Mouse (Mus musculus) liver, embryonic 14.5 days (tissue): Measurements from ENCODE around the gene Itpk1. TPM values are rescaled to one million over a fixed set of nuclear protein-coding genes. Genes with fewer than 3 reads are reported as not detected.

Experiments used
- ATAC-seq: fragments of 200-750 bp; cut with Nextera tagmentation; 2 replicates; pipeline ENCODE4 v1.8.0; 2017; ENCODE audit warnings: moderate number of reproducible peaks, mild to moderate bottlenecking, moderate library complexity; ENCODE audit not compliant: insufficient read depth
- DNase-seq, 3 experiments: peaks; one replicate each; pipeline ENCODE4 v3.0.0-alpha.2; 2012 to 2013; ENCODE audit warnings: low read depth in 3 of 3, low spot score in 3 of 3
- H3K27ac ChIP-seq: fragments of 300-500 bp; sonication (generic); 2 replicates; pipeline ENCODE4 v1.5.1; 2014; ENCODE audit warnings: moderate library complexity, mild to moderate bottlenecking, control low read depth, inconsistent platforms
- H3K27me3 ChIP-seq: fragments of 300-500 bp; sonication (generic); 2 replicates; pipeline ENCODE4 v1.6.1; 2014; ENCODE audit warnings: mild to moderate bottlenecking, low read length, moderate library complexity; ENCODE audit not compliant: control insufficient read depth, insufficient read depth
- H3K36me3 ChIP-seq: fragments of 300-500 bp; sonication (generic); replicated peaks from 2 replicates; pipeline ENCODE4 v1.6.1; 2014; ENCODE audit warnings: low read depth; ENCODE audit not compliant: control insufficient read depth, insufficient read depth
- H3K4me1 ChIP-seq, 2 experiments: fragments of 200-500 bp in 1 of 2; fragments of 300-500 bp in 1 of 2; sonication (generic) in 1 of 2; replicated peaks; 2 replicates each; pipeline ENCODE4 v1.6.1; 2012 to 2014; ENCODE audit warnings: antibody characterized with exemption in 1 of 2, inconsistent platforms in 1 of 2, low read length in 1 of 2; ENCODE audit not compliant: control insufficient read depth in 2 of 2, insufficient read depth in 2 of 2
- H3K4me2 ChIP-seq: fragments of 300-500 bp; sonication (generic); 2 replicates; pipeline ENCODE4 v1.6.1; 2014; ENCODE audit warnings: low read depth, mild to moderate bottlenecking, control low read depth, moderate library complexity
- H3K4me3 ChIP-seq, 2 experiments: fragments of 200-500 bp in 1 of 2; fragments of 300-500 bp in 1 of 2; sonication (generic) in 1 of 2; 2 replicates each; pipeline ENCODE4 v1.5.1; 2012 to 2014; ENCODE audit warnings: low read depth in 2 of 2, low read length in 2 of 2, mild to moderate bottlenecking in 2 of 2, control low read depth in 1 of 2, inconsistent platforms in 1 of 2, moderate library complexity in 1 of 2; ENCODE audit not compliant: insufficient read depth in 1 of 2
- H3K9ac ChIP-seq: fragments of 300-500 bp; sonication (generic); replicated peaks from 2 replicates; pipeline ENCODE4 v1.6.1; 2014; ENCODE audit warnings: mild to moderate bottlenecking, control low read depth, moderate library complexity
- H3K9me3 ChIP-seq: fragments of 300-500 bp; sonication (generic); 2 replicates; pipeline ENCODE4 v1.6.1; 2016; ENCODE audit warnings: low read length, mixed read lengths; ENCODE audit not compliant: control insufficient read depth
- CTCF ChIP-seq: IDR thresholded peaks from 2 replicates; pipeline ENCODE4 v1.5.1; 2016; ENCODE audit warnings: antibody characterized with exemption, low read depth, control low read depth
- EP300 ChIP-seq: IDR thresholded peaks from 2 replicates; pipeline ENCODE4 v1.6.1; 2016; ENCODE audit warnings: antibody characterized with exemption, low read depth
- WGBS: fragments of 180-500 bp; shearing (Covaris S2); extraction: QIAGEN DNeasy Blood & Tissue Kit; methylation state at CpG from one replicate; pipeline ENCODE4 v1.1.7; 2014; ENCODE audit not compliant: insufficient replicate concordance; 5-methylcytosine and 5-hydroxymethylcytosine counted together
- polyA plus RNA-seq, 2 experiments: library from polyadenylated mRNA; depleted of rRNA in 1 of 2; stranded (reverse) in 1 of 2; unstranded in 1 of 2; fragments of >200 nt; fragmentation: Nextera tagmentation in 1 of 2; extraction: Ambion mirVana in 1 of 2; gene quantifications; 2 replicates each; pipeline versions ENCODE4 v1.2.1 to v1.2.3; 2012 to 2014

Itpk1 gene
- polyA plus RNA-seq, 2 experiments: 2.3 to 2.4 TPM

GRCm38 (mm10) chr12:102627545-102627944 lies 77.2 kb downstream of the Itpk1 start:
- no peak overlapping the region for H3K27ac ChIP-seq
- H3K36me3 ChIP-seq: no peaks in the 10 kb centered on the region
- ATAC-seq: peak; percentile 52; the same call in 1 of the 2 replicates
- no peak for TF ChIP-seq CTCF
- no peak for TF ChIP-seq EP300
- no peaks in the 10 kb centered on the region for H3K27me3 ChIP-seq
- H3K4me3 ChIP-seq: no peak overlapping the region
- no peak overlapping the region for H3K4me2 ChIP-seq
- WGBS: 26% methylated on average over 5 of the region's 5 CpGs
- DNase-seq: no peak
- no peak overlapping the region for H3K9ac ChIP-seq
- peaks cover 0 to 4% of the 10 kb centered on the region in 2 experiments; a peak in 2 of 4 replicates for H3K4me1 ChIP-seq
- H3K9me3 ChIP-seq: no peaks in the 10 kb centered on the region

- ATAC-seq (no peak), DNase-seq (no peak)
- no peak overlapping the region for H3K4me3 ChIP-seq
- H3K27me3 ChIP-seq: no peaks in the 10 kb centered on the region
- H3K36me3 ChIP-seq: no peaks in the 10 kb centered on the region
- no peaks in the 10 kb centered on the region for H3K9me3 ChIP-seq
- peaks cover 0 to 4% of the 10 kb centered on the region in 2 experiments; a peak in 2 of 4 replicates for H3K4me1 ChIP-seq
- no peak overlapping the region for H3K27ac ChIP-seq
- no peak overlapping the region for H3K9ac ChIP-seq
- TF ChIP-seq EP300 (no peak), CTCF (no peak)
- no peak overlapping the region for H3K4me2 ChIP-seq
- 65% methylated on average over 7 of the region's 7 CpGs for WGBS
These were observed 77.9 kb downstream of the Itpk1 start for GRCm38 (mm10) chr12:102626841-102627240.

GRCm38 (mm10) chr12:102625717-102626116 lies 79.0 kb downstream of the Itpk1 start:
- H3K9ac ChIP-seq: no peak overlapping the region
- H3K27ac ChIP-seq: no peak overlapping the region
- H3K36me3 ChIP-seq: no peaks in the 10 kb centered on the region
- H3K4me1 ChIP-seq: peaks cover 0 to 4% of the 10 kb centered on the region in 2 experiments; a peak in 2 of 4 replicates
- H3K4me2 ChIP-seq: no peak overlapping the region
- ATAC-seq: no peak
- no peaks in the 10 kb centered on the region for H3K27me3 ChIP-seq
- TF ChIP-seq CTCF (no peak), EP300 (no peak)
- WGBS: 61% methylated on average over 6 of the region's 6 CpGs
- no peak overlapping the region for H3K4me3 ChIP-seq
- no peak for DNase-seq
- H3K9me3 ChIP-seq: no peaks in the 10 kb centered on the region

DNA sequence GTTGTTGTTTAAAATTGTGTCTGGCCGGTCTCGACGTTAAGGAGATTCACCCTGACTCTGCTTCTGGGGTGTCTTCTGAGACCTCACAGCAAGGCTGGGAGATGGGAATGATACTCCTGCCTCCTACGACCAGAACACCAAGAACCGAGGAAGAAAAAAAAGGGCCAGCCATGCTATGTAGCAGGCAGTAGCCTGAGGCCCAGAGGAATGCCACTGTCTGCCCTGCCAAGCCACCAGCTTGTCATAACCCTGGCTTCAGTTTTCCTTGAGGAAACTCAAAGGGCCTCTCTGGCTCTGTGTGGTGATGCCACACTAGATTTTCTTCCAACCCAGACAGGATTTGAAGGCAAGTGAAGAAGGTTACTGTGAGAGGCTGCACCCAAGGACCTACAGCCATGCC lies 79.6 kb downstream of the Itpk1 start:
- no peak for ATAC-seq
- no peak overlapping the region for H3K4me2 ChIP-seq
- peaks cover 0 to 4% of the 10 kb centered on the region in 2 experiments; a peak in 2 of 4 replicates for H3K4me1 ChIP-seq
- H3K36me3 ChIP-seq: no peaks in the 10 kb centered on the region
- no peak overlapping the region for H3K27ac ChIP-seq
- no peaks in the 10 kb centered on the region for H3K9me3 ChIP-seq
- no peak for DNase-seq
- H3K9ac ChIP-seq: no peak overlapping the region
- H3K27me3 ChIP-seq: no peaks in the 10 kb centered on the region
- 65% methylated on average over 5 of the region's 5 CpGs for WGBS
- H3K4me3 ChIP-seq: no peak overlapping the region
- no peak for TF ChIP-seq CTCF
- TF ChIP-seq EP300: no peak

DNA sequence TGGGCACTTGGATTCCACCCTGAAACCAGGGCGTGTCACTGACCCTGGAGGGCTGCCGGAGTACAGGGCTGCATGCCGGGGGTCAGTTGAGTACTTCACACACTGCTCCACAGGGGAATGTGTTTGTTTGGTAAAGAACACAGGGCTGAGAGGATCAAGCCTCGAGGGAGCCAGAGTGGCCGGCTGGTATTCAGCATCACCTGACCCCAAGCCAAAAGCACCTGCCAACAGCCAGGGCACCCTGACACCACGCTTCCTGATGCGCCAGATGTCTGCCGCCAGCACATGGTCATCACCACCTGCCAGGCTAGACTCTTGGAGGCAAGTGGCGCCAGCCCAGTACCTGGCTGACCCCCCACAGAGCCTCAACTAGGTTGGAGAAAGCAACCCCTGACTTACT lies 80.9 kb downstream of the Itpk1 start:
- Histone ChIP-seq H3K9me3 (no peaks in the 10 kb centered on the region), H3K4me1 (peaks cover 0 to 7% of the 10 kb centered on the region in 2 experiments; a peak in 2 of 4 replicates), H3K4me3 (no peak overlapping the region), H3K36me3 (no peaks in the 10 kb centered on the region), H3K9ac (no peak overlapping the region), H3K27me3 (no peaks in the 10 kb centered on the region), H3K4me2 (no peak overlapping the region), H3K27ac (no peak overlapping the region)
- ATAC-seq: no peak
- DNase-seq: no peak
- TF ChIP-seq CTCF: no peak
- no peak for TF ChIP-seq EP300
- WGBS: 66% methylated on average over 9 of the region's 9 CpGs
